Mouse (Mus musculus): ENCODE measurements around the gene Phf21a.

Phf21a gene

GRCm38 (mm10) chr2:92182146-92182756 lies 89.3 kb downstream of the Phf21a start:
- DNase-seq (ENCODE audit: low spot score in 2 of 2): no peak

- DNase-seq (ENCODE audit: low spot score in 2 of 2): peak; percentile 50 to 63
These were observed 90.1 kb downstream of the Phf21a start for GRCm38 (mm10) chr2:92182981-92183501.

DNA sequence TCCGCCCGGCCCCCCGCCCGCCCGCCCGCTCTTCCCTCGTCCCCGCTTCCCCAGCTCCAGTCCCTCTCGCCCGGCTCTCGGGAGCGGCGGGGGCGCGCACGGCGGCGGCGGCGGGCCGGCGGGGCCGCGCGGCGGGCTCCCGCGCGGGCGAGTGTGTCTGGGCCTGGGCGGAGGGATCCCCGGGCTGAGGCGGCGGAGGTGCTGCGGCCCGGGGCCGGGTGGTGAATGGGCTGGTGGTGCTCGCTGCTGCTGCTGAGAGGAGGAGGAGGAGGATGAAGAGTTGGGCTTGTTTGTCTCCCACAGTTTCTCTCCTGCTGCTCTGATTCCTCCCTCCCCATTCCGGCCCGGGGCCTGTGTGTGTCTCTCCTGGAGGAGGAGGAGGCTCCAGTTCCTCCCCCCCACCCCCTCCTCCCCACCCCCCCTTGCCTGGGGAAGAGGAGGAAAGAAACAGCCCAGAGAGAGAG lies 90.7 kb downstream of the Phf21a start:
- peak; percentile 81 to 87 for DNase-seq (ENCODE audit: low spot score in 2 of 2)

DNA sequence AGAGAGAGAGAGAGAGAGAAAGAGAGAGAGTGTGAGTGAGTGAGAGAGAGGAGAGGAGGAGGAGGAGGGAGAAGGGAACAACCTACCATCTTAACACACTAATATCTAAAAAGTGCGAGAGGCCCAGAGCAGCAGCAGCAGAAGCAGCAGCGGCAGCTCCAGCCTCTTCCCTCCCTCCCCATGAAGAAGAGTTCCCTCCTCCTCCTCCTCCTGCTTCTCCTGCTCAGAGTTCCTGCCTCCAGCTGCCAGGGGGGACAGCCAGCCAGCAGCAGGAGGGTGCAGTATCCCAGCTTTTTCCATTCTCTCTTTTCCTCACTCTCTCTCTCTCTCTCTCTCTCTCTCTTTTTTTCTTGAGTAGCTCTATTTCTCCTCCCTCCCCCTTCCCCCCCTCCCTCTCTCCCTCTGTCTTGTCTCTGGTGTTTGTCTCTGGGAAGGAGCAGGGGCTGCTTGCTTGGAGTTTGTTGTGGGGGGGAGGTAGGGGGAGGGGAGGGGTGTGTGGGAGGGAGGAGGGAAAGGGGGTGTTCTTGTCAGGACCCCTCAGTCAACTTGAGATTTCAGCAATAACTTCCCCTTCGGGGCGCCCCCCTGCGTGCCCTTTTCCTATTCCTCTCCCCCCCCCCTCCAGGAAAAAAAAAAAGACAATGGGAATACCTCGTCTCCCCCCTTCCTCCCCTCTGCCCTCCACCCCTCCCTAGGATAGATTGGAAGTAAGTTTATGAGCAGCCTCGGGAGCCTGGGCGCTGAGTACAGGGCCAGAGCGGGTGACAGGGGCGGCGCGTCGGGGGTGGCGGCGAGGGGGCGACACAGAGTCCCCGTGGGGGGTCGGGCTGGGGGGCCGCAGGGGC lies 91.4 kb downstream of the Phf21a start:
- no peak for DNase-seq (ENCODE audit: low spot score in 2 of 2)

GRCm38 (mm10) chr2:92185062-92185765 lies 92.3 kb downstream of the Phf21a start:
- DNase-seq (ENCODE audit: low spot score in 2 of 2): peak in 1 of 2 experiments; percentile 12

DNA sequence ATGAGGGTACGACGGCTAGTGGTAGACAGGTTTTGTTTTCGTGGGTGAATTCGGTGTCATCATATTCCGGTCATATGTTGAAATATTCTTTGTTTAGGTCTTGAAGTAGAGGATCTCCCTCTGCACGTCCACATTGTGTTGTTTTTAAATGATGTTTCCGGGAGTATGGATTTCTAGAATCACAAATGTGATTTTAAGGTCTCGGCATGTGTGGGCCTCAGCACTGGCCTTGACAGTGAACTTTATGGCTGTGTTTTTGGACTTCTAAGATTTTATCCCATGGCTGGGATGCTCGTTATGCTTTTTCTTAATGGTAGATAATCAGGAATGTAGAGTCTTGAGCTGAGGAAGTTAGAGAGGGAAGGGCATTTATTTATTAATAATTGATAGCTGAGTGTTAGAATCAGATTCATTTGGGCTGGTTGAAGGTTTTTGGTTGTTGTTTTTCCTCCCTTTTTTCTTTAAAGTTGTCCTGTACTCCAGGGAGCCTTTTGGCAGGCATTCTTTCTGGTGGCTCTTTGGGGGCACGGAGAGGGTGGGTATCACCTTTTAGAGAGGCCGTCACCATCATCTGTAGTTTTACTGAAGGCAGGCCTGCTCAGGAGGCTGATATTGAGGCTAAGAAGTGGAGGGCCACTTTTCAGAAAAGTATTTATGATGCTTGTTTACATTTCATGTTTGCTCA lies 93.0 kb downstream of the Phf21a start:
- no peak for DNase-seq (ENCODE audit: low spot score in 2 of 2)

DNA sequence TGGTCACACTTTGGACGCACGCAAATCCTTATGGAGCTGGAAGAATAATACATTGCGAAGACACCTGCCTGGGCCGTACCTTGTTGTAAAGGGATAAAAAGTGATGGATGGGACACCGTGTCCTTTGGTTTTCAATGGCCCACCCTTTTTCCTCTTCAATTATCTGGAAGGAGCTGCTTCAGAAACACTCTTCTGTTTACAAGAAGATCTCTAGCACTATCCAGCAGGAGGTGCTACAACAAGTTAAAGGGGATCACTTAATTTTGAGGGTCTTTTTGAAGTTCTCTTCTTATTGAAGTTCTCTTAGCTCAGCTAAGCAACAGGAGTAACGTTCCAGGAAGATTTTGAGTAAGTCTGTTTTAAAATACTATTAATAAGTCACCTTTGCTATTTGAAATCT lies 94.1 kb downstream of the Phf21a start:
- no peak for DNase-seq (ENCODE audit: low spot score in 2 of 2)

DNA sequence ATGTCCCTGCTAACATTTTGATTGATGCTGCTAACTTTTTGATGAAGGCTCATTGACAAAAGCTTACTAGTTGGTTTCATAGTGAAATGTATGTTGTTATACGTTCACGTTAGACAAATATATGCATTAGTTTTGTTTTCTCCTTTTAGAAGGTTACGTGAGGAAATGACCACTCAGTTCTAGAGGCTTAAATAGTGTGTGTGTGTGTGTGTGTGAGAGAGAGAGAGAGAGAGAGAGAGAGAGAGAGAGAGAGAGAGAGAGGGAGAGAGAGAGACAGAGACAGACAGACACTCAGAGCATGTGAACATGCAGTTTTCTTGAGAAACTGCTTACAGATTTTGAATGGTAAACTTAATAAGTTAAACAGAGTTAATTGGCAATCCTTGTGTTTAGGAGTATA lies 95.8 kb downstream of the Phf21a start:
- no peak for DNase-seq (ENCODE audit: low spot score in 2 of 2)

DNA sequence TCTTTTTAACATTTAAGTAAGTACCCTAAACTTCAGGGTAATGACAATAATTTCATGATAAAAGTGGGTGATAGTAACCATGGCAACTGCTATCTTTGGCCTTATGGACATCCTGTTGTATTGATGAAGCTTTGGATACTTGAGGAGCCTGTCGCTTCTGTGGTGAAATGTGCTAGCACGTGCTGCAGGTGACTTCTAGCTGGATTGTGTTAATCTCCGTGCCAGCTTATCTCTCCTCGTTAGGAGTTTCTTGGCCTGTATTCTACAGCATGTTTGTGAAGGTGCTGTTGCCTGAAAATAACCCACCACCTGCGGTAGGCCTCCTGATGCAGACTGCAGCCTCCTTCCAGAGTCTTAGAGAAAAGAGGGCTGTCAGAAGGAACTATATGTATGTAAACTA lies 98.0 kb downstream of the Phf21a start:
- no peak for DNase-seq (ENCODE audit: low spot score in 2 of 2)

DNA sequence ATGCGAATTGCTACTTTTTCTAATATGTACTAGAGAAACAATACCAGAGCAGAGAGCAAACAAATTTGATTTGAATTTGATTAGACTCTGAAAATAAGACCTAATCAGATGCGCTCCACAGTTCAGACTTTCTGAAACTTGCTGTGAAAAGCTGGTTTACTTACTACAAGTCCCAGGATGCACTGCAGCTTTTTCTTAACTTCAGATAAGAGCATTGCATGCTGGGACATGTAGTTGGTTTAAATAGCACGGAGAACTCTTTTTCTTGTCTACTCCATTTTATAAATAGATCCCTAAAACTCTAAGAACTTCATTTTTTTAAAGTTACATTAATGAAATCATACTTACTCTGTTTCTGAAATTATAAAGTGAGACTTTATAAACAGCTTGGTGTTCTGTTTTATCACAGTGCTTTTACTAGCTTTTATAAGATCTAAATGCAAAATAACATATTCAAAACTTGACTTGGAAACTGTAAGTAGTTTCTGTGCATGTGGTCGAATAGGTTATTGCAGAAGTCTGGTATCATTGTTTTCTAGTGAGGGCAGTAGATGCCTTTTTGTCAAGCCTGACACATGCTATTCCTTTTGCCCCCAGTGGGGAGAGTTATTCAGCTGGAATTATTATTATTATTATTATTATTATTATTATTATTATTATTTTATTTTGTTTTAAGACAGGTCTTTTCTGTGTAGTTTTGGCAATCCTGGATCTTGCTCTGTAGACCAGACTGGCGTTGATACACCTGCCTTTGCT lies 99.1 kb downstream of the Phf21a start:
- DNase-seq (ENCODE audit: low spot score in 2 of 2): peak in 1 of 2 experiments; percentile 21

DNA sequence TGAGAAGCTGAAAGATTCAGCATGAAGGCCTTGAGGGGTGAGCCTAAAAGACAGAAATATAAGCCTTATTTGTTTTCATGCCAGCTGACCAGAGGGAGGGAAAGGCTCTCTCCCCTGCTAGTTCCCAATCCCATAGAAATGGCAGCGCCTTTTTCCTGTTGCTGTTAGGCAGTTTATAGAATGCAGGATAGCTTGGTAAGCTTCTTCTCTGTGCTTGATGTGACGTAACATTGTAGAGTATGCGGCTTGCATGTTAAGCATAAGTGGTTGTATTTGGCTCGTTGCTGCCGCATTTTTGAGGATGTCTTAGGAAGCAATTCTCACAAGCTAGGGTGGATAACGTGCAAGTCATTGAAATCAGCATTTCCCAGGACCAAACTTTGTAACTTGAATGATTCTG lies 105.2 kb downstream of the Phf21a start:
- no peak for DNase-seq (ENCODE audit: low spot score in 2 of 2)

DNA sequence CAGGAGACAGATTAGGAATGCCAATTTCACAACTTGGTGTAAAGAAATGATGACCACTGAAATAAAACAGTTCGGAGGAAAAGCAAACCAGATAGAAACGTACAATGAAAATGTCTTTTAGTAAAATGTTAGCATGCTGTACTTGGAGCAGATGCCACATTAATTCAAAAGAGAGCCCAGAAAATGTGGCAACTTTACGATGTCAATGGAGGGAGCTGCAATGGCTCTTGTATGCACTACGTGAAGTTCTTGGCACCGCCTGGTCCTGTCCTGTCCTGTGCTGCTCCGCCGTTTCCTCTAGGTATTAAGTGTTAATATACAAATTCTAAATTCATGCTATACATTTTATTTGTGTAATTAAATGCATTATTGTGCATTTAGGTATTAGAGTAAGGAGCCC lies 105.8 kb downstream of the Phf21a start:
- DNase-seq (ENCODE audit: low spot score in 2 of 2): no peak

DNA sequence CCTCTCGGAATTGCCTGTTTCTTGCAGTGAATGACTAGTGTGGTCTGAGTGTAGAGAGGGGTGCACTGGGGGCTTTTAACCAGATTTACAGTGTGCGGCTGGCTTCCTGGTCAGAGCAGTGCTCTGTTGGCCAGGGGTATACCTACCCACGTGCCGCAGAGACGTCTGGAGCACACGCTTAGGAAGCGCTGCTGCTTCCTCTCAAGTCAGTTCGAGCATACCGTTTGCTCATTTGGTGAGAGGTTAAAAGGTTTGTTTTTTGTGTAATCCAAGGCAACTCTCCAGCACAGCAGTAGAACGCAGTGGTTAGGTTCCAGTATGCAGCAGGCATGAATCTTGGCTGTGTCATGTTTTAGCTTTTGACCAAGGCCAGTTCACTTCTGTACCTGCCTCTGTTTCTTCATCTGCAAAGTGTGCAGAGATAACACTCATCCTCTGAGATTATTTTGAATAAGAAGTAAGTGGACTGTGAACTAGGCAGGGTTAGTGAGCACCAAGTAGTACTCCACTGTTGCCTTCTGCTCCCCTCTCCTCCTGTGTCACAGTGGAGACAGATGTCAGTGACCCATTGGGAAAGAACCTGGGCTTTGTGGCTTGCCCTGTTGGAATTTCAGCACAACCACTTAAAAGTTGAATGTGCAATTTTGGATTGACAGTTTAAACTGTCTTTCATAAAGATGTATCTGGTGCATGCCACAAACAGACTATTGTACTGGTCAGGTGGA lies 106.8 kb downstream of the Phf21a start:
- DNase-seq (ENCODE audit: low spot score in 2 of 2): no peak

DNA sequence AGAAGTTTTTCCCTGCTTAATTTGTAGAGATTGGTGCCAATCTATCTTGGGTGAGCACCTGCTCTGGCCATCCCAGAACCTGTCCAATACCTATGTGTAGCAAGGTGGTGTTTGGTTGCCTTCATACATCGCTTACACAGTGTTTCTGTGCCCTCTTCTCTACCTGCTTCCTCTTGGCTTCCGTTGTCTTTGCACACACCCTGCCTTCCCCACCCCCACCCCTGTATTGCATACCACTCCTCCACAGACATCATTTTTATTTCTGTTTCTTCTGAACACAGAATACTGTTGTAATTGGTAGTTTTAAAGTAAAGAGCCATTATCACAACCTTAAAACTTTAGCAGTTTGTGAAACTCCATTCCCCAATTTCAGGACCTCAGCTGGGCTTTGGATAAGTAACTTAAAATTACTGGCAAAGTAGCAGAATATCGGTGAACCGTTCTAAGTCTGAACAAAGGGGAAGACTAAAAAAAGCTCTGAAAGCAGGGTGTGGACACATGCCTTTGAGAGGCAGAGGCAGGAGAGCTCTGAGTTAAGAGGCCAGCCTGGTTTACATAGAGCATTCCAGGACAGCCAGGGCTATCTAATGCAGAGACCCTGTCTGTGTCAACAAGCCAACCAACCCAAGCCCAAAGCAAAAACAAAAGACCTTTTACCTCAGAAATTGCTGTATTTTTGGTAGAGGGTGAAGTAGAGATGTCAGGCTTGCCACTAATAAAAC lies 109.6 kb downstream of the Phf21a start:
- no peak for DNase-seq (ENCODE audit: low spot score in 2 of 2)

- DNase-seq (ENCODE audit: low spot score in 2 of 2): no peak
These were observed 112.2 kb downstream of the Phf21a start for GRCm38 (mm10) chr2:92205010-92205639.

GRCm38 (mm10) chr2:92210409-92210808 lies 117.5 kb downstream of the Phf21a start:
- no peak for DNase-seq (ENCODE audit: low spot score in 2 of 2)

- no peak for DNase-seq (ENCODE audit: low spot score in 2 of 2)
These were observed 128.5 kb downstream of the Phf21a start for GRCm38 (mm10) chr2:92221431-92221830.

DNA sequence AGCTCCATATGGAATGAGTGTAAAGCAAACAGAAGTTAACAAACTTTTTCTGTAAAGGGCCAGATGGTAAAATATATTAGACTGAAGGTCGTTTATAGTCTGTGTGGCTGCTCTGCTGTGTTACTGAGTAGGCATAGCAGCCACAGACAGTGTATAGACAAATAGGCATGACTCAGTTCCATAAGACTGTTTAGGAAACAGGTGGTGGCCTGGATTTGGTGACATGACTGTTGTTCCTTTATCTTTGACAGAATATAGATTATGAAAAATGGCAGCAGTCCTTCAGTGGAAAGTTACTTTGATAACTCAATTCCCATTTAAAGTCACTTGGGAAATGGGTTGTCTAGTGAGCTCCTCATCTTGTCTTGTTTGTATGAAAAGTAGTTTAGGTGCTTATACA lies 132.7 kb downstream of the Phf21a start:
- DNase-seq (ENCODE audit: low spot score in 2 of 2): no peak

- DNase-seq (ENCODE audit: low spot score in 2 of 2): no peak
These were observed 137.1 kb downstream of the Phf21a start for GRCm38 (mm10) chr2:92229973-92230372.

Measured in spleen, postnatal 14 days (tissue).